Mouse (Mus musculus) forebrain, embryonic 12.5 days (tissue): Measurements from ENCODE around the gene Trir. TPM values are rescaled to one million over a fixed set of nuclear protein-coding genes. Genes with fewer than 3 reads are reported as not detected.
A peak's percentile ranks its signal among the peaks of the same experiment; 100 is the strongest.

ENCODE experiments used
- ATAC-seq: fragments of 200-750 bp; cut with Nextera tagmentation; 2 replicates; pipeline ENCODE4 v1.8.0; 2017; ENCODE audit warnings: moderate TSS enrichment; ENCODE audit not compliant: low FRiP score
- H3K27ac ChIP-seq: fragments of 300-500 bp; sonication (generic); 2 replicates; pipeline ENCODE4 v1.5.1; 2016; ENCODE audit warnings: mild to moderate bottlenecking
- H3K27me3 ChIP-seq: fragments of 300-500 bp; sonication (generic); 2 replicates; pipeline ENCODE4 v1.6.1; 2016; ENCODE audit warnings: mild to moderate bottlenecking
- H3K36me3 ChIP-seq: fragments of 300-500 bp; sonication (generic); replicated peaks from 2 replicates; pipeline ENCODE4 v1.6.1; 2016; ENCODE audit warnings: mild to moderate bottlenecking
- H3K4me1 ChIP-seq: fragments of 300-500 bp; sonication (generic); 2 replicates; pipeline ENCODE4 v1.6.1; 2016
- H3K4me2 ChIP-seq: fragments of 300-500 bp; sonication (generic); 2 replicates; pipeline ENCODE4 v1.6.1; 2016; ENCODE audit warnings: mild to moderate bottlenecking, moderate library complexity
- H3K4me3 ChIP-seq: fragments of 300-500 bp; sonication (generic); replicated peaks from 2 replicates; pipeline ENCODE4 v1.5.1; 2016; ENCODE audit warnings: mild to moderate bottlenecking
- H3K9ac ChIP-seq: fragments of 300-500 bp; sonication (generic); 2 replicates; pipeline ENCODE4 v1.6.1; 2016; ENCODE audit warnings: mild to moderate bottlenecking
- H3K9me3 ChIP-seq: fragments of 300-500 bp; sonication (generic); 2 replicates; pipeline ENCODE4 v1.6.1; 2016
- WGBS: fragments of 180-500 bp; shearing (Covaris S2); methylation state at CpG from one replicate; pipeline ENCODE4 v1.1.7; 2016; 5-methylcytosine and 5-hydroxymethylcytosine counted together
- polyA plus RNA-seq: library from polyadenylated mRNA; unstranded; fragments of >200 nt; fragmentation: Nextera tagmentation; extraction: Ambion mirVana; gene quantifications from 2 replicates; pipeline ENCODE4 v1.2.1, GENCODE M21; 2016

Gene Trir
- polyA plus RNA-seq: 156 and 175 TPM in 2 replicates

- under 1% methylated on average over 73 of the region's 75 CpGs for WGBS
- peak within 1 kb of the TSS; percentile 99 for H3K9ac ChIP-seq
- peak within 1 kb of the TSS; percentile 97 for H3K4me2 ChIP-seq
- no peaks in the 10 kb centered on the region for H3K27me3 ChIP-seq
- H3K9me3 ChIP-seq: no peaks in the 10 kb centered on the region
- peak within 1 kb of the TSS; percentile 88 for H3K27ac ChIP-seq
- H3K4me3 ChIP-seq: peak within 1 kb of the TSS; percentile 99
- peak; percentile 80 for ATAC-seq
- peaks cover 47% of the 10 kb centered on the region for H3K4me1 ChIP-seq
- H3K36me3 ChIP-seq: peaks cover 50% of the 10 kb centered on the region
Measured at GRCm38 (mm10) chr8:85026670-85027515, at the start of gene Trir. Trir (plus strand) TSS chr8:85026823.

DNA sequence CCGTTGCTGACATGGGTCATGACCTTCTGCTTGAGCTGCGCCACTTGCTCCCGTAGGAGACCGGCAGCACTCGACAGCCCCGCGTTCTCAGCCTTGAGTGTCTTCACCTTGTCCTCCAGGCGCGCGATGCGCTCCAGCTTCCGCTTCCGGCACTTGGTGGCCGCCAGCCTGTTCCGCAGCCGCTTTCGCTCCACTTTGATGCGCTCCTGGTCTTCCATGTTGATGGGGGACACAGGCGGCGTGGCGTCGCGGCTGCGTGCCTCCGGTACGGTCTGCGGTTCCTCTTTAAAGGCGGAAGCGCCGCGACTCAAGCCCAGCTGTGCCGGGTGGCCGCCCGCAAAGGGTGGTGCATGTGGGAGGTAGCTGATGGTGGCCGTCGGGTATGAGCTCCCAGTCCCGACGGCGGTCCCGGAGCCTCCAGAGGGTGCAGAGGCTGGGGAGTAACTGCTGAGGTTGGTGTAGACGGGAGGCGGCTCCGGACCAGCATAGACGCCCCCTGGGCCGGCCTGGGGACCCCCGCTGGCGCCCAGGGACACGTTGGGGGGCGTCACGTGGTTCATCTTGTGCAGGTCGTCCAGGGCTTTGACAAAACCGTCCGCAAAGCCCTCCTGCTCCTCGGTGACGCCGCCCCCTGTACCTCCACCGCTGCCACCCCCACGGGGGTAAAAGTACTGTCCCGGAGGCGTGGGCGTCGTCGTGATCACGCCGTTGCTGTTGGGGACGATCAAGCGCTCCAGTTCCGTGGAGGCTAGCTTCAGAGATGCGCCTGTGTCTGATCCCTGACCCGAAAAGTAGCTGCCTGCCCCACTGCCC, 49.0 kb upstream of the Trir start:
- H3K36me3 ChIP-seq: peaks cover 26% of the 10 kb centered on the region
- WGBS: 1% methylated on average over 70 of the region's 70 CpGs
- no peaks in the 10 kb centered on the region for H3K9me3 ChIP-seq
- no peak for ATAC-seq
- peaks cover 64% of the 10 kb centered on the region for H3K4me1 ChIP-seq
- H3K4me3 ChIP-seq: peak overlapping the region; percentile 46
- no peak overlapping the region for H3K27ac ChIP-seq
- H3K27me3 ChIP-seq: peaks cover 57% of the 10 kb centered on the region
- H3K9ac ChIP-seq: peak overlapping the region; percentile 49
- H3K4me2 ChIP-seq: peak overlapping the region; percentile 88

- Histone ChIP-seq H3K4me3 (peak within 1 kb of the TSS; percentile 46), H3K36me3 (peaks cover 18% of the 10 kb centered on the region), H3K4me2 (peak within 1 kb of the TSS; percentile 88), H3K27ac (no peak within 1 kb of the TSS; the same call in 1 of the 2 replicates), H3K4me1 (peaks cover 64% of the 10 kb centered on the region), H3K9ac (peak within 1 kb of the TSS; percentile 49), H3K9me3 (no peaks in the 10 kb centered on the region), H3K27me3 (peaks cover 61% of the 10 kb centered on the region)
- WGBS: under 1% methylated on average over 62 of the region's 63 CpGs
- peak; percentile 33 for ATAC-seq
Measured at GRCm38 (mm10) chr8:84978248-84978940, 48.2 kb upstream of the Trir start, which contains the start of gene Junb. Junb (minus strand) TSS chr8:84978718.

- Histone ChIP-seq H3K4me2 (peak overlapping the region; percentile 88), H3K4me3 (peak overlapping the region; percentile 46), H3K27ac (no peak overlapping the region; the same call in 1 of the 2 replicates), H3K27me3 (peaks cover 75% of the 10 kb centered on the region), H3K4me1 (peaks cover 69% of the 10 kb centered on the region), H3K9ac (0 out of 2 replicates have a peak overlapping the region, but pooled peaks have one; percentile 13), H3K36me3 (peaks cover 5% of the 10 kb centered on the region), H3K9me3 (no peaks in the 10 kb centered on the region)
- ATAC-seq: peak; percentile 19; the same call in 1 of the 2 replicates
- WGBS: 2% methylated on average over 42 of the region's 42 CpGs
Measured at GRCm38 (mm10) chr8:84979599-84980421, 46.8 kb upstream of the Trir start.

DNA sequence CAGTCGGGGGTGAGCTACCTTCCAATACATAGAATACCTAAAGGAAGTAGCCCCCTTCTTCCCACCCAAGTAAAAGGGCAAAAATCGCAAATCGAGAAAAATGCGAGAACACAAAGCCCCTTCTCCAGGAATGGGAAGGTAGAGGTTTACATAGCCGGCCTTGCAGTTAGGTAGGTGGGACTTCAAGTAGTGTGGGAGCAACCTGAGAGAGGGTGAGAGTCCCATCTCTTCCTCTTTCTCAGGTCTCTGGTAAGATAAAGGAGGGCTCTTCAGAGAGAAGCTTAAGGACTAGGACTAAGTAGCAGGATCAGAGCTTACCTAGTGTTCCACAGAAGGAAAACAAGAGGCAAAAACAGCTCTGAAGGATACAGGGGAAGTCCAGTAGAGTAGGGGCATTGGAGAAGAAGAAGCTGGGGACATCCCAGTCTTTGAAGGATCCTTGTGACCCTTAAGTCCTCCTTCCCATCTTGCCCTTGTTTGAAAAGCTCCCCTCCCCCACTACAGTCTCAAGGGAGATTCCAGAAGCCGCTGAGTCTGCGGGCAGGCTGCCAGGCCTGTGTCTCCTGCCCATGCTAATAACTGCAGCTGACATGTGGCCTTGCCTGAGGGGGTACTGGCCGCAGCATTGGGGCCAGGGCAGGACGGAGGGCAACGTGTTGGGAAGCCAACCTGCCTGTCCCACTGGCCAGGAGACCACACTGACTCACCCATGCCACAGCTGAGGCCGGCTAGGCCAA, 45.8 kb upstream of the Trir start:
- H3K4me3 ChIP-seq: no peak overlapping the region
- H3K27ac ChIP-seq: no peak overlapping the region
- no peaks in the 10 kb centered on the region for H3K9me3 ChIP-seq
- ATAC-seq: no peak
- H3K9ac ChIP-seq: no peak overlapping the region
- H3K4me2 ChIP-seq: no peak overlapping the region
- no peaks in the 10 kb centered on the region for H3K36me3 ChIP-seq
- H3K27me3 ChIP-seq: peaks cover 85% of the 10 kb centered on the region
- peaks cover 72% of the 10 kb centered on the region for H3K4me1 ChIP-seq
- 39% methylated on average over 11 of the region's 11 CpGs for WGBS

GRCm38 (mm10) chr8:84981644-84982498, 44.8 kb upstream of the Trir start:
- peaks cover 93% of the 10 kb centered on the region for H3K27me3 ChIP-seq
- WGBS: 84% methylated on average over 15 of the region's 15 CpGs
- H3K4me3 ChIP-seq: no peak overlapping the region
- H3K4me1 ChIP-seq: peaks cover 69% of the 10 kb centered on the region
- no peaks in the 10 kb centered on the region for H3K9me3 ChIP-seq
- no peak overlapping the region for H3K4me2 ChIP-seq
- no peak overlapping the region for H3K9ac ChIP-seq
- ATAC-seq: no peak
- H3K36me3 ChIP-seq: no peaks in the 10 kb centered on the region
- no peak overlapping the region for H3K27ac ChIP-seq

DNA sequence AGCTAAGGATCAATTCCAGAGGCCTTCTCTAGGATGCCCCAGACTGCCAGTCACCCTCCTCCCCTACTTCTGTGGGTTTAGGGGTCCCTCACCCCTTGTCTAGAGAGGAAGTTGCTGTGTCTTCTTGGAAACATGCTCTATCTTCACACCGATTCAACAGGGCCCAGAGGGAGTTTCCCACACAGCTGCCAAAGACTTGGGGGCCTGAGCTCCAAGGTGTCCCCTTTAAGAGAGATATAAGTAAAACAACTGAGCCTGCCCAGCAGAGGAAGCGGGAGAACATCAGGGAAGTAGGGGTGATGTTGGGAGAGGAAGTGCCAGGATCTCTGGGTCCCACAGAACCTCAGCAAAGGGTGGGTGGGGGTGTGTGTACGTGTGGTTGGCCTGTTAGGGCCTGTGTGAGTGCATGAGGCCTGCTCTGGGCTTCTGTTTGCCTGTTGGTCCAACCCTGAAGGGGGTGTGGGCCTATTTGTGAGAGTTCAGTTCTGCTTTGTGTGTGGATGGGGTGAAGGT, 44.1 kb upstream of the Trir start:
- H3K9me3 ChIP-seq: no peaks in the 10 kb centered on the region
- H3K27ac ChIP-seq: no peak overlapping the region
- WGBS: 73% methylated on average over 3 of the region's 3 CpGs
- no peaks in the 10 kb centered on the region for H3K36me3 ChIP-seq
- H3K4me3 ChIP-seq: no peak overlapping the region
- H3K27me3 ChIP-seq: peaks cover 93% of the 10 kb centered on the region
- no peak for ATAC-seq
- no peak overlapping the region for H3K4me2 ChIP-seq
- peaks cover 62% of the 10 kb centered on the region for H3K4me1 ChIP-seq
- no peak overlapping the region for H3K9ac ChIP-seq

DNA sequence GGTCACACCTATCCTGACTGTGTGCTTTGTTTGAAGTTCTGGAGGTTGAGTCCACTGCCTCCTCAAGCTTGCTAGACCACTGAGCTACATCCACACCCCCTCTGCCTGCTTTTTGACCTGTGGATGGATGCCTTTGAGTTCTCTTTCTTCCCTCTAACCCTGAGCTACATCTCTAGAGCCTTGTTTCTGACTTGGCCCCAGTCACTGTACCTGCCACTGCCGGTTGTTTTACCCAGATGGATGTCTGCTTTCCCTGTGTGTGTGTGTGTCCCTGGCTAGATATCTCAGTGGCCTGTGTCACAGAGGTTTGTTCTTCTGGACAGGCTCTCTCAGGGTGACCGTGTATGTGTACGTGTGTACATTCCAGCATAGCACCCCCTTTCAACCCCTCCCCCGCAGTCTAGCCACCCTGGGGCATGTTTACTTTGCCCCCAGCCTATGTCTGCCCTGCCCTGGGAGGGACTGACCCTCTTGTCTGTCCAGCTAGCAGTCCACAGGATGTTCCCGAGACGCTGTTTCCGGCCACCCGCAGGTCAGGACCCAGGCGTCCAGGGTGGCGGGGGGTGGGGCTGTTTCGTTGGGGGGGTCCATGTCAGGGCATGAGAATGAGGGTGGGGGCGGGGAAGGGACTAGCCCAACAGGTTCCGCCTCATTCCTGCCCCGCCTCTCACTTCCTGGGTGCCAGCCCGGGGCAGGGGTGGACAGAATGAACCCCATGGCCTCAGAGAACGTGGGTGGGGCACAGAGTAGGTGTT, 42.2 kb upstream of the Trir start:
- no peaks in the 10 kb centered on the region for H3K36me3 ChIP-seq
- 0 out of 2 replicates have a peak overlapping the region, but pooled peaks have one; percentile 36 for H3K27ac ChIP-seq
- no peak for ATAC-seq
- WGBS: 23% methylated on average over 16 of the region's 16 CpGs
- H3K4me1 ChIP-seq: peaks cover 47% of the 10 kb centered on the region
- H3K9me3 ChIP-seq: no peaks in the 10 kb centered on the region
- peak overlapping the region; percentile 53; the same call in 1 of the 2 replicates for H3K4me3 ChIP-seq
- peak overlapping the region; percentile 98 for H3K4me2 ChIP-seq
- H3K9ac ChIP-seq: peak overlapping the region; percentile 63; the same call in 1 of the 2 replicates
- H3K27me3 ChIP-seq: peaks cover 90% of the 10 kb centered on the region

DNA sequence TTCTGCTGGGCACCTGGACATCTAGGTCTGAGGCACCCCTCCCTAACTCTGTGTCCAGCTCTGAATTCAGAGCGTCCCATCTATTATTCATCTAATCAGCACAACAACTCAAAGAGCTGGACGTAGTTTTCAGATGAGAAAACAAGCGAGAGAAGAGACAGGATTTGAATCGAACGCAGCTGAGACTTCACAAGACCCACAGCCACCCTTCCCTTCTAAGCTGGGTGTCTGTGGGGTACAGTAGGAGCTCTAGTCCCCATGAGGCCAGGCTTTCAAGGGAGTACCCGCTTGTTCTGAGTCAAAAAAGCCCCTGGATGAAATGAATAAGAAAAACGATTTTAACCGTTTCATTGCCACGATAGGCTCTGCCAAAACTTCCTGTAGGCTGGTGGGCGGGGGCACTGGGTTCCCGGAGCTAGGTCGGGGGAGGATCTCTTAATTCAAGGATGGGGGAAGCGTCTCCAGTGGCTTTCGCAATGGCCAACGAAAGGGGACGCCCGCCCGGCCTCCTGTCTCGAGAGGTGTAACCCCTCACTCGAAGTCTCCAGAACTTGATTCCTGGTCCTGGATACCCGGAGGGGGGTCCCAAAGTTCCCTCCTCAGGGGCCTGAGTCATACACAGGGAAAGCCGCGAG, 41.5 kb upstream of the Trir start:
- Histone ChIP-seq H3K9me3 (no peaks in the 10 kb centered on the region), H3K9ac (peak overlapping the region; percentile 63), H3K4me2 (peak overlapping the region; percentile 98), H3K27ac (0 out of 2 replicates have a peak overlapping the region, but pooled peaks have one; percentile 36), H3K4me1 (peaks cover 42% of the 10 kb centered on the region), H3K36me3 (no peaks in the 10 kb centered on the region), H3K27me3 (peaks cover 84% of the 10 kb centered on the region), H3K4me3 (peak overlapping the region; percentile 53)
- WGBS: 1% methylated on average over 23 of the region's 23 CpGs
- no peak for ATAC-seq
